Mouse (Mus musculus): ENCODE results near the gene Hist1h4c. TPM values are rescaled to one million over a fixed set of nuclear protein-coding genes. Genes with fewer than 3 reads are reported as not detected.
"Not testable (repeated sequence)": the region's sequence is repeated elsewhere in the genome, so short reads cannot be mapped to it uniquely, and the experiment has no call there.

The Hist1h4c gene
- polyA plus RNA-seq, 1 experiment = 20.0 TPM

DNA sequence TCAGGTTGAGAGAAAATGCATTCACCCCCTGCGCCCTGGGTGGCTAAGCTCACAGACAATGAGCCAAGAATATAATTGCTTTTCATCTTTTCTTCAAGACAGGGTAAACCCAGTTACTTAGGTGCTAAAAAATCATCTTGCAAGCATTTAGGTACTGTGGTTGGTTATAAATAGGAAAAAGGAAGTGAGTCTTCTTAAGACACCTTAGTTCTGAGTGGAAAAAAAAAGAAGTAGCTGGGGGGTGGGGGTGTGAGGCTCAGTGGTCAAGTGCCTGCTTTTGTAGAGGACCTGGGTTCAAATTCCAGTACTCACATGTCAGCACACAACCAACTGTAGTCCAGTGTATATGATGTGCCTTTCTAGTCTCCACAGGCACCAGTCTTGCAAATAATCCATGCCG lies 9.3 kb downstream of the Hist1h4c start:
- no peak for DNase-seq (ENCODE audit: low read depth in 1 of 2, low spot score in 2 of 2)
- H3K27ac ChIP-seq (ENCODE audit: insufficient read depth, low read length) = no peak overlapping the region
- H3K36me3 ChIP-seq (ENCODE audit: control insufficient read depth, insufficient read depth, low read length) = no peaks in the 10 kb centered on the region
- H3K4me1 ChIP-seq (ENCODE audit: control insufficient read depth, insufficient read depth, insufficient read length) = peaks cover 2% of the 10 kb centered on the region; the same call in 1 of the 2 replicates
- H3K4me3 ChIP-seq (ENCODE audit: extremely low read depth, insufficient read depth, insufficient read length) = no peak overlapping the region
- TF ChIP-seq POLR2A (IDR thresholded peaks at IDR 0.05; ENCODE audit: low read depth, low read length) = no peak
- no peak for TF ChIP-seq CTCF (IDR thresholded peaks at IDR 0.05; ENCODE audit: extremely low read depth, insufficient read depth, insufficient read length, insufficient replicate concordance)
- WGBS = 81% methylated on average over 2 of the region's 2 CpGs
- H3K27me3 ChIP-seq (ENCODE audit: control insufficient read depth, insufficient read depth, low read length) = no peaks in the 10 kb centered on the region

DNA sequence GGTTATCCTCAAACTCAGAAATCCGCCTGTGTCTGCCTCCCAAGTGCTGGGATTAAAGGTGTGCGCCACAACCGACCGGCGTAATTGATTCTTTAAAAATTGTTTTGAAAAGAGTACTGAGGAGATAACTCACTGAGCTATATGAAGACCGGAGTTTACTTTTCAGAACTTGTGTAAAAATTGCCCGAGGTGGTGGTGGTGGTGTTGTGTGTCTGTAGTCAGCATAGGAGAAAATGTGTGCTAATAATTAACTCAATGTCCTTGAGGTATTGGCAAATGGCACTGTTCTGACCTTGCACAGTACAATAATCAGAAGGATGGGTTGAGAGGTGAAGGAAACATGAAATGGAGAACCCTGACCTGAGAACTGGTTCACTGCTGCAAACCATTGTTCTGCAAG lies 10.3 kb downstream of the Hist1h4c start:
- 94% methylated on average over 7 of the region's 7 CpGs for WGBS
- Histone ChIP-seq H3K4me1 (ENCODE audit: control insufficient read depth, insufficient read depth, insufficient read length) (peaks cover 3% of the 10 kb centered on the region), H3K4me3 (ENCODE audit: extremely low read depth, insufficient read depth, insufficient read length) (no peak overlapping the region), H3K27me3 (ENCODE audit: control insufficient read depth, insufficient read depth, low read length) (no peaks in the 10 kb centered on the region), H3K27ac (ENCODE audit: insufficient read depth, low read length) (no peak overlapping the region), H3K36me3 (ENCODE audit: control insufficient read depth, insufficient read depth, low read length) (no peaks in the 10 kb centered on the region)
- DNase-seq (ENCODE audit: low read depth in 1 of 2, low spot score in 2 of 2) = no peak
- no peak for TF ChIP-seq CTCF (IDR thresholded peaks at IDR 0.05; ENCODE audit: extremely low read depth, insufficient read depth, insufficient read length, insufficient replicate concordance)

DNA sequence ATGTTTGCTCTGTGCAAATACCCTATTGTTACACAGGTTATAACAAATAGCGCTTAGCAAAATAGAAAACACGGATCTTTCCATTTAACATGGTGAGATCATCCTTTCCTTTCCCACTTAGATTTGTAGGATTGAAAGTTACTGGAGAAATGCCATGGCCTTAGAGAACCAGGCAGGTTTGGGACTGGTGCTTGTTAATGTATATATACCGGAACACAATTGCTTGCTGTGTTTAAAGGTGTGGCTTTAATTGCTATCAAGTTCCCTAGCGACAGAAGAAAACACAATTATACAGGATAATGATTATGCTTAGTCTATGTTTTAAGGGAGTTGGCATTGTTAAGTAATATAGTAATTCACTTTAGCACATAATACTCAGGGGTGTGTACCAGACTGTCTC lies 11.1 kb downstream of the Hist1h4c start:
- Histone ChIP-seq H3K4me3 (ENCODE audit: extremely low read depth, insufficient read depth, insufficient read length) (no peak overlapping the region), H3K27ac (ENCODE audit: insufficient read depth, low read length) (no peak overlapping the region), H3K27me3 (ENCODE audit: control insufficient read depth, insufficient read depth, low read length) (no peaks in the 10 kb centered on the region), H3K36me3 (ENCODE audit: control insufficient read depth, insufficient read depth, low read length) (no peaks in the 10 kb centered on the region), H3K4me1 (ENCODE audit: control insufficient read depth, insufficient read depth, insufficient read length) (peaks cover 4% of the 10 kb centered on the region)
- no peak for TF ChIP-seq POLR2A (IDR thresholded peaks at IDR 0.05; ENCODE audit: low read depth, low read length)
- no peak for TF ChIP-seq CTCF (IDR thresholded peaks at IDR 0.05; ENCODE audit: extremely low read depth, insufficient read depth, insufficient read length, insufficient replicate concordance)
- no peak for DNase-seq (ENCODE audit: low read depth in 1 of 2, low spot score in 2 of 2)
- 89% methylated on average over 4 of the region's 4 CpGs for WGBS

DNA sequence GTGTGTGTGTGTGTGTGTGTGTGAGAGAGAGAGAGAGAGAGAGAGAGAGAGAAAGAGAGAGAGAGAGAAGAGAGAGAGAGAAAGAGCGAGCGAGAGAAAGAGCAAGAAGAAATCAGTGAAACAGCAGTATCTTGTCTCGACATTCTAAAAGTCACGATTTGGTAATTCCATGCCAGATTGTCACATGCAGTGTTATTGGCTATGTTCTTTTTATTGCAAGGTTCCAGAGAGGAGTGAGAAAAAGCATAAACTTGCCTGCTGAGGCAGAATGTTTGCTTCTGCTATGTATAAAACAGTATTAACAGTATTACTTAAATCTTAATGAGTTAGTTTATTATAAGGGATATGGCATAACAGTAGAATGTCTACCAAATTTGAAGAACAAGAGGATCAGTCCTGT lies 12.3 kb downstream of the Hist1h4c start:
- no peaks in the 10 kb centered on the region for H3K36me3 ChIP-seq (ENCODE audit: control insufficient read depth, insufficient read depth, low read length)
- 34% methylated on average over 4 of the region's 4 CpGs for WGBS
- peaks cover 4% of the 10 kb centered on the region for H3K4me1 ChIP-seq (ENCODE audit: control insufficient read depth, insufficient read depth, insufficient read length)
- no peaks in the 10 kb centered on the region for H3K27me3 ChIP-seq (ENCODE audit: control insufficient read depth, insufficient read depth, low read length)
- DNase-seq (ENCODE audit: low read depth in 1 of 2, low spot score in 2 of 2) = no peak
- TF ChIP-seq POLR2A (IDR thresholded peaks at IDR 0.05; ENCODE audit: low read depth, low read length) (no peak), CTCF (IDR thresholded peaks at IDR 0.05; ENCODE audit: extremely low read depth, insufficient read depth, insufficient read length, insufficient replicate concordance) (no peak)
- H3K4me3 ChIP-seq (ENCODE audit: extremely low read depth, insufficient read depth, insufficient read length) = peak overlapping the region; percentile 54
- H3K27ac ChIP-seq (ENCODE audit: insufficient read depth, low read length) = peak overlapping the region; percentile 86

DNA sequence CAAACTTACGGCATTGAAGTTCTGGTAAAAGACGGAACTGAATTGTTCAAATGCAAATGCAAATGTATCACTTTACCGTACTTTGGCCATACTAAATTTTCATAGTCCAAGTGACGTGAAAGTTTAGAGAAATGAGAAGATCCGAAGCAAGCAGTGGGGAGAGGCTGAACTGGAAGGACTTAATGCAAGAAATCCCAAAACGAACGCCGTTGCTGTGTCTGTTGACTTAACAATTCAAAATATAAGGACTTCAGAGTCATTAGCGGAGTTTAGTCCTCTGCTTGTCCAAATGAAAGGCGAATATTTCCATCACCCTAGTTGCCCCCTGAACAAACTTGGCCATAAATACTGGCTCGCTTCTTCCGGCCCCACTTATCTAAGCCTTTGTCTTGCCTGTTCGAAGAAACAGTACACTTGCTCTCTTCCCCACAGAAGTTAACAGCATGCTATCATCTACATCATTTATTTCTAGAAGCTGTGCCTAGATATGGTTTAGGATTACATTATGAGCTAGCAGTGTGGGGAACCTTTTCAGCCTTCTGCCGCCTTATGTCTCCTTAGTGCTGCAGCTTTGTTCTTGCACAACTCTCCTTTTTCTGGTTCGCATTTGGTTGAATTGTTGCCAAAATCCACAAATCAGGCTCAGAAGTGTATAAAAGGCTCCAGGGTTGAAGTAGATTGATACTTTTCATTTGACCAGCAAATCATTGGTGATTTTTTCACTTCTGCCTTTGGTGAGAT lies 13.0 kb downstream of the Hist1h4c start:
- DNase-seq (ENCODE audit: low read depth in 1 of 2, low spot score in 2 of 2) = peak in 1 of 2 experiments; percentile 49
- no peak; the same call in 1 of the 2 replicates for TF ChIP-seq POLR2A (IDR thresholded peaks at IDR 0.05; ENCODE audit: low read depth, low read length)
- no peak for TF ChIP-seq CTCF (IDR thresholded peaks at IDR 0.05; ENCODE audit: extremely low read depth, insufficient read depth, insufficient read length, insufficient replicate concordance)
- Histone ChIP-seq H3K36me3 (ENCODE audit: control insufficient read depth, insufficient read depth, low read length) (no peaks in the 10 kb centered on the region), H3K27me3 (ENCODE audit: control insufficient read depth, insufficient read depth, low read length) (no peaks in the 10 kb centered on the region), H3K4me3 (ENCODE audit: extremely low read depth, insufficient read depth, insufficient read length) (peak overlapping the region; percentile 54), H3K4me1 (ENCODE audit: control insufficient read depth, insufficient read depth, insufficient read length) (peaks cover 4% of the 10 kb centered on the region), H3K27ac (ENCODE audit: insufficient read depth, low read length) (peak overlapping the region; percentile 86)
- WGBS = 2% methylated on average over 15 of the region's 15 CpGs

DNA sequence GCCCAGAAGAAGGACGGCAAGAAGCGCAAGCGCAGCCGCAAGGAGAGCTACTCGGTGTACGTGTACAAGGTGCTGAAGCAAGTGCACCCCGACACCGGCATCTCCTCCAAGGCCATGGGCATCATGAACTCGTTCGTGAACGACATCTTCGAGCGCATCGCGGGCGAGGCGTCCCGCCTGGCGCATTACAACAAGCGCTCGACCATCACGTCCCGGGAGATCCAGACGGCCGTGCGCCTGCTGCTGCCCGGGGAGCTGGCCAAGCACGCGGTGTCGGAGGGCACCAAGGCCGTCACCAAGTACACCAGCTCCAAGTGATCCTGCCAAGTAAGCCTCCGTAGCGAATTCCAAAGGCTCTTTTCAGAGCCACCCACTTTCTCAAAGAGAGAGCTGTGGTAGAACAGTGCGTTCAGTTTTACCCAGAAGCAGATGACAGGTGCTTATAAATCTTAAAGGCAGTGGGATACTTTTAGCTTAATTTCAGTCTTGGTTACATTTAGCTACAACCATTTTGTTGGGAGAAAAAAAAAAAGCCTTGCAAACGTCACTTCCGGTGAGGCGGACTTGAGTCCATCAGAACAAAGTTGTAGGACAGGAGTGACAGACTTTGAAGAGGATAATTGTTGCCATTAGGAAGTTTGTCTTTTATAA lies 13.8 kb downstream of the Hist1h4c start:
- Histone ChIP-seq H3K4me3 (ENCODE audit: extremely low read depth, insufficient read depth, insufficient read length) (peak overlapping the region; percentile 54), H3K27ac (ENCODE audit: insufficient read depth, low read length) (peak overlapping the region; percentile 96)
- DNase-seq (ENCODE audit: low read depth in 1 of 2, low spot score in 2 of 2) = peak; percentile 39 to 84
- WGBS = under 1% methylated on average over 18 of the region's 37 CpGs
- H3K36me3 ChIP-seq (ENCODE audit: control insufficient read depth, insufficient read depth, low read length); H3K4me1 ChIP-seq (ENCODE audit: control insufficient read depth, insufficient read depth, insufficient read length); H3K27me3 ChIP-seq (ENCODE audit: control insufficient read depth, insufficient read depth, low read length): not testable (repeated sequence)

DNA sequence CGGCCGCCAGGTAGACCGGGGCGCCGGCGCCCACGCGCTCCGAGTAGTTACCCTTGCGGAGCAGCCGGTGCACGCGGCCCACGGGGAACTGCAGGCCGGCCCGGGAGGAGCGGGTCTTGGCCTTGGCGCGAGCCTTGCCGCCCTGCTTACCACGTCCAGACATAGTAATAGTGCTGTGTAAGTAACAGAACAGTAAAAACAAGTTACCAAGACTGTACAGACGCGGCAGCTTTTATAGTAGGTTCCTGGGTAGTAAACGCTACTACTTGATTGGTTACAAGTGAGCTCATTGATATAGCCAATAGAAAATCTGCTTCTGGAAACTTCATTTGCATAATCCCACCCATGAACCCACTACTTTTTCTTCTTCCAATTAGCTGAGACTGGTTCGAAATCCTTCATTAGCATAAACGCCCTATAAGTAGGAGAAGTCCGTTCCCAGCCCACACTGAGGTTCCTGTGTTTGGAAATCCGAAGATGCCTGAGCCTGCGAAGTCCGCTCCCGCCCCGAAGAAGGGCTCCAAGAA lies 14.4 kb downstream of the Hist1h4c start, which contains the start of the genes Hist1h2ac and Hist1h2bc:
TSS of gene Hist1h2ac (minus strand) at position 194 of the 527 bp plus-strand sequence.
TSS of gene Hist1h2bc (plus strand) at position 445 of the 527 bp plus-strand sequence.
- peak within 1 kb of the TSS; percentile 68 for H3K4me3 ChIP-seq (ENCODE audit: extremely low read depth, insufficient read depth, insufficient read length)
- H3K27me3 ChIP-seq (ENCODE audit: control insufficient read depth, insufficient read depth, low read length) = no peaks in the 10 kb centered on the region
- H3K4me1 ChIP-seq (ENCODE audit: control insufficient read depth, insufficient read depth, insufficient read length) = peaks cover 4% of the 10 kb centered on the region
- peak; percentile 65 to 98 for DNase-seq (ENCODE audit: low read depth in 1 of 2, low spot score in 2 of 2)
- TF ChIP-seq CTCF (IDR thresholded peaks at IDR 0.05; ENCODE audit: extremely low read depth, insufficient read depth, insufficient read length, insufficient replicate concordance) = no peak
- TF ChIP-seq POLR2A (IDR thresholded peaks at IDR 0.05; ENCODE audit: low read depth, low read length) = peak; percentile 48; the same call in 1 of the 2 replicates
- peak within 1 kb of the TSS; percentile 99 for H3K27ac ChIP-seq (ENCODE audit: insufficient read depth, low read length)
- H3K36me3 ChIP-seq (ENCODE audit: control insufficient read depth, insufficient read depth, low read length) = no peaks in the 10 kb centered on the region
- under 1% methylated on average over 32 of the region's 32 CpGs for WGBS

DNA sequence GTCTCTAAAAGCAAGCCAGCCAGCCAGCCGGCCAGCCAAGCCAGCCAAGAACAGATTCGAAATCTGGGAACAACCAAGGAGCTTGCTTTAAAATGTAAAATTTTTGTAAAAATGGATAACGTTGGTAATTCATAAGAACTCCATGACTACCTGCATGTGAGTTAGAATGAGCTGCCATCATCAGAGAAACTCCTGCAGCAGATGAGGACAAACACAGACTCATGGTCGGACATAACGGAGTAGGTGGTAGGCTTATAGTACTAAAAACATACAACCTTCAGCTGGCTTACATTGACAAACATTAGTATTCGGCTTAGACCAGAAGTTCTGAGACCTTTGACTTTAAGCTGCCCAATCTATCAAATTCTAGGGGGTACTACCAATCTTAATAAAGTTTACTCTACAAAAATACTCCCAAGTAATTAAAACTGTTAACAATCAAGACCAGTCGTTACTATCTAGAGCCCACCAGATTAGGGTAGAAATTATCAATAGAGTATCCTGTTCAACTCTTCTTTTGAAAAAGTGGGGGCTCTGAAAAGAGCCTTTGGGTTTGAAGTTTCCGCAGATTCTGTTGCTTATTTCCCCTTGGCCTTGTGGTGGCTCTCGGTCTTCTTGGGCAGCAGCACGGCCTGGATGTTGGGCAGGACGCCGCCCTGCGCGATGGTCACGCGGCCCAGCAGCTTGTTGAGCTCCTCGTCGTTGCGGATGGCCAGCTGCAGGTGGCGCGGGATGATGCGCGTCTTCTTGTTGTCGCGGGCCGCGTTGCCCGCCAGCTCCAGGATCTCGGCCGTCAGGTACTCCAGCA lies 15.1 kb downstream of the Hist1h4c start:
- H3K36me3 ChIP-seq (ENCODE audit: control insufficient read depth, insufficient read depth, low read length); H3K4me1 ChIP-seq (ENCODE audit: control insufficient read depth, insufficient read depth, insufficient read length); DNase-seq (ENCODE audit: low read depth in 1 of 2, low spot score in 2 of 2); H3K27me3 ChIP-seq (ENCODE audit: control insufficient read depth, insufficient read depth, low read length): not testable (repeated sequence)
- Histone ChIP-seq H3K4me3 (ENCODE audit: extremely low read depth, insufficient read depth, insufficient read length) (peak overlapping the region; percentile 68; the same call in 1 of the 2 replicates), H3K27ac (ENCODE audit: insufficient read depth, low read length) (peak overlapping the region; percentile 99)
- WGBS = 15% methylated on average over 20 of the region's 30 CpGs

Measured in spleen, adult 2 months (tissue).